Mouse (Mus musculus) liver, embryonic 11.5 days (tissue): ENCODE measurements around the gene Rpn1. TPM values are rescaled to one million over a fixed set of nuclear protein-coding genes. Genes with fewer than 3 reads are reported as not detected.
"Not testable (repeated sequence)": the region's sequence is repeated elsewhere in the genome, so short reads cannot be mapped to it uniquely, and the experiment has no call there.

ENCODE experiments used
- ATAC-seq: fragments of 200-750 bp; cut with Nextera tagmentation; replicated peaks from 2 replicates; pipeline ENCODE4 v1.8.0; 2017; ENCODE audit warnings: moderate number of reproducible peaks, mild to moderate bottlenecking, moderate TSS enrichment, moderate library complexity; ENCODE audit not compliant: low FRiP score
- DNase-seq: peaks from one replicate; pipeline ENCODE4 v3.0.0-alpha.2; 2017; ENCODE audit warnings: low spot score
- H3K27ac ChIP-seq: fragments of 300-500 bp; sonication (generic); 2 replicates; pipeline ENCODE4 v1.5.1; 2014; ENCODE audit warnings: mild to moderate bottlenecking, low read depth, low read length, control low read depth
- H3K27me3 ChIP-seq: fragments of 300-500 bp; sonication (generic); replicated peaks from 2 replicates; pipeline ENCODE4 v1.6.1; 2014; ENCODE audit warnings: low read length, mixed read lengths; ENCODE audit not compliant: control insufficient read depth, insufficient read depth
- H3K36me3 ChIP-seq: fragments of 300-500 bp; sonication (generic); 2 replicates; pipeline ENCODE4 v1.6.1; 2014; ENCODE audit warnings: mild to moderate bottlenecking, low read length, moderate library complexity, mixed read lengths; ENCODE audit not compliant: control insufficient read depth, insufficient read depth
- H3K4me1 ChIP-seq: fragments of 300-500 bp; sonication (generic); replicated peaks from 2 replicates; pipeline ENCODE4 v1.6.1; 2014; ENCODE audit warnings: low read length, mixed read lengths; ENCODE audit not compliant: control insufficient read depth, insufficient read depth
- H3K4me2 ChIP-seq: fragments of 300-500 bp; sonication (generic); 2 replicates; pipeline ENCODE4 v1.6.1; 2014; ENCODE audit warnings: mild to moderate bottlenecking, control low read depth, moderate library complexity
- H3K4me3 ChIP-seq: fragments of 300-500 bp; sonication (generic); 2 replicates; pipeline ENCODE4 v1.5.1; 2014; ENCODE audit warnings: low read depth, low read length, control low read depth
- H3K9ac ChIP-seq: fragments of 300-500 bp; sonication (generic); 2 replicates; pipeline ENCODE4 v1.6.1; 2014; ENCODE audit warnings: low read depth, low read length, control low read depth
- H3K9me3 ChIP-seq: fragments of 300-500 bp; sonication (generic); 2 replicates; pipeline ENCODE4 v1.6.1; 2016; ENCODE audit warnings: low read length, inconsistent platforms, mixed read lengths; ENCODE audit not compliant: control insufficient read depth
- WGBS: fragments of 180-500 bp; shearing (Covaris S2); extraction: QIAGEN DNeasy Blood & Tissue Kit; methylation state at CpG from one replicate; pipeline ENCODE4 v1.1.7; 2014; 5-methylcytosine and 5-hydroxymethylcytosine counted together
- polyA plus RNA-seq: library from polyadenylated mRNA; unstranded; fragments of >200 nt; fragmentation: Nextera tagmentation; extraction: Ambion mirVana; gene quantifications from 2 replicates; pipeline ENCODE4 v1.2.1, GENCODE M21; 2014

Gene Rpn1
- polyA plus RNA-seq, 1 experiment from 2014 or later, result 384 TPM

DNA sequence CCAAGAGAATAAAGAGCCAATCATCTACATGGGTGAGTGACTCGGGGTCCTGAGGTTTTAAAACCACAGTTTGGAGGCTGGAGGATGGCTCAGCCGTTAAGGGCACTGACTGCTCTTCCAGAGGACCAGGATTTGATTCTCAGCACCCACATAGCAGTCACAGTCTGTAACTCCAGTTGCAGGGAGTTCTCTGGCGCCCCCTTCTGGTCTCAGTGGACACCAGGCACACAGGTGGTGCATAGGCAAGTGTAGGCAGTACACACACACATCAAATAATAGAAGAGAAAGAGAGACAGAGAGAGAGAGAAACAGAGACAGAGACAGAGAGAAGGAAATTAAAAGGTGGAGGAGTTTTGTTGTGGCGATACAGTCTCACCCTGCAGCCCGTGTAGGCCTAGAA is 35.0 kb downstream of the Rpn1 start:
- DNase-seq, result no peak
- H3K4me3 ChIP-seq, result no peak overlapping the region
- 74% methylated on average over 5 of the region's 5 CpGs for WGBS
- no peak overlapping the region for H3K27ac ChIP-seq
- no peaks in the 10 kb centered on the region for H3K36me3 ChIP-seq
- no peak overlapping the region for H3K4me2 ChIP-seq
- no peaks in the 10 kb centered on the region for H3K27me3 ChIP-seq
- H3K9ac ChIP-seq, result no peak overlapping the region
- peaks cover 48% of the 10 kb centered on the region for H3K4me1 ChIP-seq
- no peak for ATAC-seq
- H3K9me3 ChIP-seq, result no peaks in the 10 kb centered on the region

GRCm38 (mm10) chr6:88120813-88121212 is 36.5 kb downstream of the Rpn1 start:
- Histone ChIP-seq H3K27me3 (no peaks in the 10 kb centered on the region), H3K4me3 (no peak overlapping the region), H3K36me3 (no peaks in the 10 kb centered on the region), H3K9me3 (no peaks in the 10 kb centered on the region), H3K4me2 (no peak overlapping the region), H3K9ac (no peak overlapping the region), H3K4me1 (peaks cover 41% of the 10 kb centered on the region), H3K27ac (no peak overlapping the region)
- ATAC-seq (no peak), DNase-seq (no peak)
- 71% methylated on average over 7 of the region's 7 CpGs for WGBS

DNA sequence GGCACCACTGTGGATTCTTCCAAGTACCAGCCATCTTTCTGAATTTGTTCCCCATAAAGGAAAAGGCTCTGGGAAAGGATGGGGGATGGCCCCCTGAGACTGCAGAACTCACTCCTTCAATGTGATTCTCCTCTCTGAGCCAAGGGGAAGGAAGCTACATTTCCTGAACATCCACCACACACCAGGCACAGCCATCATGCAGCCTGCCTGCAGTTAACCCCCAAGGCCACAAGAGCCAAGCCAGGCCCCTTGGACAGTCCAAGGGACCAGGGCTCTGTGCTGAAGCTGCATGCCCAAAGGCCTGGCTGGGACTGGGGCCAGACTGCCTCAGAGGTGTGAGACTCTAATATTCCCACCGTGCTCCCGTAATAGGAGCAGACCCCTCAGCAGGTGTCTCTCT is 37.5 kb downstream of the Rpn1 start:
- WGBS, result 59% methylated on average over 2 of the region's 2 CpGs
- H3K36me3 ChIP-seq, result no peaks in the 10 kb centered on the region
- H3K9ac ChIP-seq, result no peak overlapping the region
- no peaks in the 10 kb centered on the region for H3K27me3 ChIP-seq
- no peak for DNase-seq
- no peaks in the 10 kb centered on the region for H3K9me3 ChIP-seq
- H3K4me3 ChIP-seq, result no peak overlapping the region
- no peak overlapping the region for H3K4me2 ChIP-seq
- peaks cover 33% of the 10 kb centered on the region for H3K4me1 ChIP-seq
- no peak overlapping the region for H3K27ac ChIP-seq
- ATAC-seq, result no peak

DNA sequence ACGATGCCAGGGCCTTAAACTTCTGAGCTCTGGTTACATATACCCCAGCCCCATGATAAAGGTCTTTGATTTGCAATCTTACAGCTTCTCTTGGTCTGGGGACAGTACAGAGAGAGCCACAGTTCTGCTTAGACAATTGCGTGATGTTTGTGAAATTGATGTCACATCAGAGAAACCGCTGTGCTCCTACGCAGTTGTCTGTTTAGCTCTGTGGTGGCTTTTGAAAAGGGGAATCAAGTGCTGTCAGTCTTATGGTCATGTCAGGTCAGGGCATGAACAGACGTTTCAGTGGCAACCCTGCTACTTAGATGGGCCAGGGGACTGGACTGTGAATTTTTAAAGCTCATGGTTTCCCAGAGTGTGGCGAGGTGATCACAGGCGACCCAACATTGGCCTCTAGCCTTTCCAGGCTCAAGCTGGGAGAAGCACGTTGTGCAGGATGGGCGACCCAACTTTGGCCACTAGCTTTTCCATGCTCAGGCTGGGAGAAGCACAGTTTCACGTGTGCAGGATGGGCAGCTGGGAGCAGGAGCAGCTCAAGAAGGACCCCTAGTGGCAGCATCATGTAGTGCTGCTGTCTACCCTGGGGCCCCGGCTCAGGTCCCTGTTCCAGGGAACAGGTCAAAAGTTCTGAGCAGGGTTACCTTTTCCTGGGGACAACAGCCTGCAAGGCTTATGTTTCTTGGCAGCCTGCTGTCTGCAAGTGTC is 39.0 kb downstream of the Rpn1 start:
- no peaks in the 10 kb centered on the region for H3K36me3 ChIP-seq
- no peaks in the 10 kb centered on the region for H3K9me3 ChIP-seq
- no peak overlapping the region for H3K27ac ChIP-seq
- DNase-seq (peak; percentile 64), ATAC-seq (peak; percentile 69)
- WGBS, result 38% methylated on average over 11 of the region's 11 CpGs
- H3K27me3 ChIP-seq, result no peaks in the 10 kb centered on the region
- no peak overlapping the region for H3K9ac ChIP-seq
- peak overlapping the region; percentile 28 for H3K4me3 ChIP-seq
- peak overlapping the region; percentile 69 for H3K4me2 ChIP-seq
- peaks cover 26% of the 10 kb centered on the region for H3K4me1 ChIP-seq

DNA sequence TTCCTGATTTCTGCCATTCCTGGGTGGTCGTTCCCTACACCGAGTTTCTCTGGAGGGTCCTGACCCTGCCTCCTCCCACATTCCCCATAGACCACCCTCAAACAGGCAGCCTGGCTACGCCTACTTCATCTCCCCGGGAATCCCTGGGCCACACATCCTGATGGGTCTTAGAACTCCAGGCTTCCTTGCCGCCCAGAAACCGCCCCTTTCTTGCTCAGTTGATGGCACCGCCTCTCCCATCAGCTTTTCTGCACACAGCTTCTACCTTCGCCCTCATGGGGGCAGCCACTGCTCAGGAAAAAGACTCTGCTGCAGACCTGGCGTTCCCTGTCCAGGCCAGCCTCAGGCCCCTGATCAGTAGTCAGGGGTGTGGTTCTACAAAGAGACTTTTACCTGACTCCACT is 39.6 kb downstream of the Rpn1 start:
- no peaks in the 10 kb centered on the region for H3K9me3 ChIP-seq
- H3K9ac ChIP-seq, result no peak overlapping the region
- ATAC-seq, result peak; percentile 85
- H3K4me2 ChIP-seq, result peak overlapping the region; percentile 69
- H3K36me3 ChIP-seq, result no peaks in the 10 kb centered on the region
- no peaks in the 10 kb centered on the region for H3K27me3 ChIP-seq
- DNase-seq, result peak; percentile 72
- WGBS, result 3% methylated on average over 9 of the region's 9 CpGs
- no peak overlapping the region; the same call in 1 of the 2 replicates for H3K27ac ChIP-seq
- H3K4me1 ChIP-seq, result peaks cover 26% of the 10 kb centered on the region
- peak overlapping the region; percentile 28 for H3K4me3 ChIP-seq

- 68% methylated on average over 4 of the region's 4 CpGs for WGBS
- no peak for ATAC-seq
- no peak overlapping the region for H3K4me2 ChIP-seq
- no peak overlapping the region for H3K4me3 ChIP-seq
- H3K9me3 ChIP-seq, result no peaks in the 10 kb centered on the region
- H3K27me3 ChIP-seq, result no peaks in the 10 kb centered on the region
- DNase-seq, result no peak
- no peak overlapping the region for H3K27ac ChIP-seq
- no peak overlapping the region for H3K9ac ChIP-seq
- peaks cover 26% of the 10 kb centered on the region for H3K4me1 ChIP-seq
- H3K36me3 ChIP-seq, result no peaks in the 10 kb centered on the region
Measured at GRCm38 (mm10) chr6:88124551-88124950, 40.3 kb downstream of the Rpn1 start.

DNA sequence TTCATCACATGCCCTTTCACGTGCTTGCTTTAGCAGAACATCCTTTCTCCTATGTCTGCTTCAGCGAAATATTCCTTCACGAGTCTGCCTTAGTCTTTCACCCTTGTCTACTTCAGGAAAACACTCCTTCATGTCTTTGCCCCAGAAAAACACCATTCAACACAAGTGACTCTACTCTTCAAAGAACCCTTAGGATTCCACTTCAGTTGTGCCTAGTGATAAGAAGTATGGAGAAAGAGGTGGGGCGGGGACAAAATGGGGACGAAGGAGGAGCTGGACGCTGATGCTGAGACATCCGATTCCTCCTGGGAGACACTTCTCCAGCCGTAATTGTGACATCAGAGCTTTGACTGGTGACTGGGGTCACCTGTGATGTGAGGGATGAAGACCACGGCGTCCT is 41.5 kb downstream of the Rpn1 start:
- not testable (repeated sequence) for DNase-seq, H3K9ac ChIP-seq, H3K27ac ChIP-seq, ATAC-seq, H3K4me2 ChIP-seq, H3K27me3 ChIP-seq, H3K9me3 ChIP-seq, H3K36me3 ChIP-seq, H3K4me3 ChIP-seq
- peaks cover 26% of the 10 kb centered on the region for H3K4me1 ChIP-seq
- 82% methylated on average over 10 of the region's 10 CpGs for WGBS

DNA sequence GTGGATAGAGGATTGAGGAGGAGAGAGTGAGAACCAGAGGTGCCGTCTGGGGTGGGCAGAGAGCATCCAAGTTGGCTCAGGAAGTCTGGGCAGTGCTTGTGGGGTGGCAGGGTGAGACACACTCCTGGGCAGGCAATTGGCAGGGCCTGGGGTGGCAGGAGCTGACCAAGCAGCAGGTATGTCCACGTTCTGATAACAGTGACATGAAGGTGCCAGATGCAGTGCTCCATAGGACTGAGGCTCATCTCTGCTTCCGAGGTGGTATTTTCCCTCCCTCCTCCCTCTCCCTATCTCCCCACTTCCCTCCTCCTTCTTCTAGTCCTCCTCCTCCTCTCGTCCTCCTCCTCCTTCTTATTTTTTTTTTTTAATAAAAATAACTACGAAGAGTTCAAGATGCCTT is 47.2 kb downstream of the Rpn1 start:
- Histone ChIP-seq H3K9me3 (no peaks in the 10 kb centered on the region), H3K4me2 (no peak overlapping the region; the same call in 1 of the 2 replicates), H3K4me1 (peaks cover 3% of the 10 kb centered on the region), H3K27me3 (peaks cover 9% of the 10 kb centered on the region), H3K36me3 (no peaks in the 10 kb centered on the region), H3K27ac (no peak overlapping the region), H3K9ac (0 out of 2 replicates have a peak overlapping the region, but pooled peaks have one; percentile 7), H3K4me3 (no peak overlapping the region)
- DNase-seq, result no peak
- 47% methylated on average over 5 of the region's 5 CpGs for WGBS
- ATAC-seq, result no peak

DNA sequence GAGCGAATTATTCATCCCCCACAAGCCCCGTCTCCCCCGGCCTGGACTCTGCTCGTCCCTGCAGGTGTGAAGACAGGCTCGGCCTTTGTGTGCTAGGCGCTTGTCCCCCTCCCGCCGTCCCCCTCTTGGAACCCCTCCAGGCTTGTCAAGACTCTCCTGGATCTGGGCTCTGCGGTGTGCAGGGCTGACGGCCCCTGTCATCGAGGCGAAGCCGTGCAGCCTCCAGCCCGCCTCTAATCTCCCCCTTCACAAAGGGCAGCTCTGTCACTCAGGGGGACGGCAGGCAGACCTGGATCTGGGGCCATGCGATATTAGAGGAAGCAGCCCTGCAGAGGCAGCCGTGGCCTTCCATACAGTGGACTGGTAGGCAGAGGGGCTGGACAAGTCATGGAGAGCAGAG is 47.8 kb downstream of the Rpn1 start:
- Histone ChIP-seq H3K9ac (0 out of 2 replicates have a peak overlapping the region, but pooled peaks have one; percentile 7), H3K4me2 (peak overlapping the region; percentile 47), H3K9me3 (no peaks in the 10 kb centered on the region), H3K36me3 (no peaks in the 10 kb centered on the region), H3K27ac (no peak overlapping the region), H3K4me3 (no peak overlapping the region; the same call in 1 of the 2 replicates), H3K4me1 (peaks cover 3% of the 10 kb centered on the region), H3K27me3 (peaks cover 10% of the 10 kb centered on the region)
- DNase-seq (no peak), ATAC-seq (peak; percentile 64)
- 18% methylated on average over 17 of the region's 17 CpGs for WGBS
